Mouse (Mus musculus) small intestine, adult 2 months (tissue): ENCODE data around the gene Gm49630.
"Not testable (repeated sequence)": the region's sequence is repeated elsewhere in the genome, so short reads cannot be mapped to it uniquely, and the experiment has no call there.

Experiments
- CTCF ChIP-seq: fragments of 200-500 bp; IDR thresholded peaks from 2 replicates; pipeline ENCODE4 v1.5.1; 2012; ENCODE audit warnings: low read depth, mild to moderate bottlenecking, control low read depth, inconsistent platforms, low read length, moderate library complexity, mixed read lengths; ENCODE audit not compliant: insufficient replicate concordance, insufficient read length; ENCODE audit errors: extremely low read depth
- POLR2A ChIP-seq: fragments of 200-500 bp; IDR thresholded peaks from 2 replicates; pipeline ENCODE4 v1.6.1; 2012; ENCODE audit warnings: low read depth, mild to moderate bottlenecking, control low read depth, inconsistent platforms, low read length, moderate library complexity

GRCm38 (mm10) chr17:7326415-7326814 is 45.4 kb downstream of the Gm49630 start:
- TF ChIP-seq CTCF, POLR2A: not testable (repeated sequence)
